Mouse (Mus musculus) kidney, postnatal 36 days (tissue): ENCODE measurements around the gene Cox19.

ENCODE experiments used
- DNase-seq, 2 experiments: peaks; one replicate each; pipeline ENCODE4 v3.0.0; 2021 to 2022; ENCODE audit warnings: mixed read lengths in 2 of 2

Cox19 gene

DNA sequence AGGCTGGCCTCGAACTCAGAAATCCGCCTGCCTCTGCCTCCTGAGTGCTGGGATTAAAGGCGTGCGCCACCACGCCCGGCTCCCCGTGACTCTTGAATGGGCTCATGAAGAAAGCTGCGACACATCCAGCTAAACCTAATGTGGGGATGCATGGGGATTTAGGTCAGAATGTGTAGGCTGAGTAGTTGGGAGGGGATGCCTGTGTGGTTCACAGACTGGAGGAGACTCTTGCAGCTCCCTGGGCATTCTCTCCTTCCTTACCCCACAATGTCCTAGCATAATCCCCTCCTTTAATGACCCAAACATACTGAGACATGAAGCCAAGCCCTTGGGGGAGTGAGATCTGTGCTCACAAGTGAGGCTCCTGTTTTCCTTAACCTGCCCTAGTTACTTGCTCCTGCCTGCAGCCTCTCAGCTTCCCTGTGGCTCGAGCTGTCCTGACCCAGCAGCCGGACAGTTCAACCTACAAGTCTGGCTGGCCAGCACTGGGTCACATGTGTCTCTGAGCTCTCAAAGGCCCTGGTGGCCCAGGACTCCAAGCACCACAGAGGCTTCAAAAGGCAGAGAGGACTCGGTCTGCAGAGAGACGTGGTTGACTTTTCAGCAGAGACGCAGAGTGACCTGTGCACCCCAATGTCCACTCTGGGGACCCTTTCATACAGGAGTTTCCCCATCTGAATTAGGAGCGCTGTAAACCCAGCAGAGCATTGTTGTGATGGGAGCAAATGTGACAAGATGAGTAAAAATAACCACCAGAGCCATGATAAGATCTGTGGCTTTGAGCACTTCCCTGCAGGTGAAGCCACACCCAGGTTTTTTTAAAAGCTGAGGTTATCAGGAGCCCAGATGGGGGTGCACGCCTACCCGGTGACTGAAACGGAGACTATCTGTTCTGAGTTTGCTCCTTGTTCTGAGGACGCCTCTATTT lies 30.6 kb upstream of the Cox19 start:
- DNase-seq: peak; percentile 65 to 68

DNA sequence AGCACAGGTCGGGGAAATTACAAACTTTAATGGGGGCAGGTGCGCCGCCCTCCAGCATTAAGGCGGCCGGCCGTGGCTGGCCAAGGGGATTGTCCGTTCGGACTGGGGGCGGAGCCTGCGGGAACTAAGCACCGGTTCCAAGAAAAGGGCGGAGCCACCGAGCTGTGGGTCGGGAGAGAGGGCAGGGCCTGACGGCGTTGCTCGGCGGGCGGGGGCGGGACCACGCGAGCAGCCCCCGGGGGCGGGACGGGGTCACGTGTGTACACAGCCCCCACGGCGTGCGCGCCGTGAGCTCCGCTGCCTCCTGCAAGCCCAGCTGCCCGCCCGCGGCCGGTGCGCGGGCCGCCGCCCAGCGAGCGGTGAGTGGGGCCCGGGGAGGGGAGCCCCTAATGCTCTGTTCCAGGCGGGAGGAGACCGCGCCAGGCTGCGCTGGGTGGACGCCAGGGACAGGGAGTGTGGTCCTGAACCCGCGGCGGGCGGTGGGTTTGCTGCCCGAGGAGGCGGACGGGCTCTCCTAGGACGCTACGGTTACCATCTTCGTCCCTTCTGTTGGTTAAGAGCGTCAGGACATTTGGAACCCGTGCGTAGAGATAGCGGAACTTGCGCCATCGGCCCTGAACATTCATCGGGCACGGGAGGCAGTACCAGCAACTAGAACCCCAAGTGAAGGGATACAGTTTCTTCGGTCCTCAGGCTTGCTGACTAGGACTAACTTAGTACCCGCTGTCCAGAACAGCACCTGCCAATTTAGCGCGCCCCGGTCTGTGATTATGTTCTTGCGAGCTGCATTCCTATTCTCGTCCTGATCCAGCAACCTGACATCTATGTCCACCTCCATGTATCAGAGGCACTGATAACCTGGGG lies 29.4 kb upstream of the Cox19 start:
- DNase-seq: peak; percentile 99 to 100

DNA sequence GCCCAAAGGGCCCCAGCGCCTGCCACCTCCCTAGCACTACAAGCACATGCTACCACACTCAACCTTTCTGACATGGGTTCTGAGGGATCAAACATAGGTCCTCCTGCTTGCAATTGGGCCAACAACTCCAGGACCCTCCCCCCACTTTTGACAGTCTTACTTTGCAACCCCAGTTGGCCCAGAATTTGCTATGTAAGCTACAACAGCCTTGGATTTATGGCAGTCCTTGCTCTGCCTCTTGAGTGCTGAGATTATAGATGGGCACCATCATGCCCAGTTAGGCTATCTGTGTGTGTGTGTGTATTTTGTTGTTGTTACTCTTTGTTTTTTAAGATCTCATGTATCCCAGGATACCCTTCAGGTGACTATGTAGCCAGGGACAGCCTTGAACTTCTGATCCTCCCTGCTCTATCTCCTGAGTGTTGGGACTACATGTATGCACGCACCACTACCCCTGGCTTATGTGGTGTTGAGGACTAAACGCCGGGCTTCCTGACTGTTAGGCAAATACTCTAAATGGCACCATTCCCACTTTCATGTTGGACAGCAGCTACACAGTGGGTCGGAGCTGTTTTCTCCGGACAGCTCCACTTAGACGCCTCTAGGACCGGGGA lies 28.7 kb upstream of the Cox19 start:
- no peak for DNase-seq

DNA sequence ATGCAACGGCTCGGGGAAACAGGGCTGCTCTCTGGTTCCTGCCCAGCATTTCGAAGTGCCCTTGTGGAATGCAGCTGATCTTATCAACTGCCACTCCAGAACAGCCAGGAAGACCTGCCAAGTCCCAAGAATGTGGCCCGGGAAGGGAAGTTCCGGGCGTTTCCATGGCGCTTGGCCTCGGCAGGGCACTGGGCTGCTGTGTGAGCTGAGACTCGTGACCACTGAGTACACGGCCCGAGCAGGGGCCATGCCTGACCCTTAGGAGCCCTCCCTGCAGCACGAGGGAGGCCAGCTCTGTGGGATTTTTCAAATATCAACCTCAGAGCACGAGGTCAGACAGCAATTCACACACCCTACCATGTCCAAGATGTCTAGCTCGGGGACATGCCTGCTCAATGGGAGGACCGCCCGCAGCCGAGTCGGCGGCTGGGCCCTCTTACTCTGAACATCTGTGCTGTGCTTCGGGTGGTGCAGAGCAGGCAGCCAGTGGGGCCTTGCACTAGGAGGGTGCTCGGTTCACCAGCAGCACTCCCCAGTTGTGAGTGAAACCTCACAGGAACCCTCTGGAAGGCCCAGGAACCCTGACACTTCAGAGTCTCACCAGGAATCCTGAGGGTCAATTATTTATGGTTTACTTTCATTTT lies 27.9 kb upstream of the Cox19 start:
- DNase-seq: peak; percentile 93 to 97

DNA sequence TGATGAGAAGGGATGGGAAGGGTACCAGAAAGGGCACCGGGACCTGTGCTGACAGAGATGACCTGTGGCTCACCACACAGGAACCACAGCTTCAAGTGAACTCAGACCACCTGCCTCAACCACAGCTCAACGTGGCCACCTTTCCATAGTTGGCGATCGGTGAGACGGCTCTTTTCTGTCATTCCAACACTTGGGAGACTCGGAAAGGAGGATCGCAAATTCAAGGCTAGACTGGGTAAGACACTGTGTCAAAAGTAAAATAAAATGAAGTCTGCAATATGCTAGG lies 27.0 kb upstream of the Cox19 start:
- DNase-seq: no peak

DNA sequence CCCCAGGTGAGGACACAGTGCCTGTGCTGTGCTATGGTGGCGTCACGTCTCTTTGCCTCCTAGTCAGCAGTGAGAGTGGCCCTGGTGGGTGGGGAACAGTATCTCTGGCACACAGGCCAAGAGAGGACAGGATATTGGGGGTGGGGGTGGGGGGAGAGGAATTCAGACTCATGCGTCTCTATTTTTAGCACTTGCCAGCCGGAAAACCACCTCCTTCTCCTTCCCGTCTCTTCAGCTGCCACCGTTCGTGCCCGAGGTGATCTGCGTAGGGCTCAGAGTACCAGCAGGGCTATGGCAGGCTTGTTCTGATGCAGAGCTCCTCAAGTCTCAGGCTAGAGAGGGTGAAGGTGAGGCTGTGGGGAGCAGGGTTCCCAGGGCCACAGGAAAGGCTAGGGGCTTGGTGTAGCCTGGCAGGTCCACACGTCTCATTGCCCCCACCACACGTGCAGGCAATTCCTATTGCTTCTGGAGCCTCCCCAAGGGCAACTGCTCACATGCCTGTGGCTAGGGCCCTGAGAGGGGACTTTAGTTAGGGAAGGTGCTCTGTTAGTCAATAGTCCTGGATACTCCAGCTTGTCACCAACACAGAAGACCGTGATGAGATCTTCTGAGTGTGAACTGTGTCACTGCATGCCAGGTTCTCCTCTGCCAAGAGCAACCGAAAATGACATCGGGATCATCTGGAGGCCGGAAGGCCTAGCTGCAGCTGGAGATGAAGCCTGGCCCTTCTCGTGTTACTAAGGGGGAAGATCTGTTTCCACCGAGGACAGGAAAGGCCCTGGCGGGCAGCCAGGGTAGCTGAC lies 26.5 kb upstream of the Cox19 start, which contains the start of gene Gpr146:
Gpr146 (plus strand) TSS at position 230 of the 803 bp plus-strand sequence.
- DNase-seq: peak; percentile 86 to 87

DNA sequence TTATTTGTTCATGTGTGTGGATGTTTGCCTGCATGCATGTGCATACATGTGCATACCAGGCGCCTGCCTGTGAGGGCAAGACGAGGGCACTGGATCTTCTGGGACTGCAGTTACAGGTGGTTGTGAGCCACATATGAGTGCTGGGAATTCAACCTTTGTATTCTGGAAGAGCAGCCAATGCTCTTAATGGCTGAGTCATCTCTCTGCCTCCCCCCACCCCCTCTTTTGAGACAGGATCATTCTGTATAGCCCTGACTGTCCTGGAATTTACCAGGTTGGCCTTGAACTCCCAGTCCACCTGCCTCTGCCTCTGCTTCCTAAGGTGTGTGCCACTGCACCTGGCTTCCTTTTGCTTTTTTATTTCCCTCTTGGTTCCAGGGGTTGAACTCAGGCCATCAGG lies 23.6 kb upstream of the Cox19 start:
- no peak for DNase-seq

DNA sequence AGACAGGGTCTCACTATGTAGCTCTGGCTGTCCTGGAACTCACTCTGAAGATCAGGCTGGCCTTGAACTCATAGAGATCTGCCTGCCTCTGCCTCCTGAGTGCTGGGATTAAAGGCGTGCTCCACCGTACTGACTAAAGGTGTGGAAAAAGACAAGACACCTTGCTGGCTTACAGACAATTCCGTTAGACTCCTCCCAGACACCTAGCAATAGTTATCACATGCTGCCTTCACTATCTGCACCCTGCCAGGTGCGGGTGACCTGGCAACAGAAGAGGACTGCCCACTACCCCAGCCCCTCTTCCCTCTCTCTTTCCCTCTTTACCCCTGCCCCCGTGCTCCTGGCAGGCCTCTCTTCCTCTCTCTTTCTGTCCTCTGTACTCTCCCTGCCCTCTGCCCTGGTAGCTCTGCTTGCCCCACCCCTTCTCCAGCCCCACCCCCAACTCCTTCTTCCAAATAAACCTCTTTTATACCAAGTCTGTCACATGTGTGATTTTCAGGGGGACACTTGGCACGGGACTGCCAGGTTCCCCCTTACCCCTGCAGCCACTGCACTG lies 22.7 kb upstream of the Cox19 start:
- DNase-seq: peak; percentile 67 to 68

DNA sequence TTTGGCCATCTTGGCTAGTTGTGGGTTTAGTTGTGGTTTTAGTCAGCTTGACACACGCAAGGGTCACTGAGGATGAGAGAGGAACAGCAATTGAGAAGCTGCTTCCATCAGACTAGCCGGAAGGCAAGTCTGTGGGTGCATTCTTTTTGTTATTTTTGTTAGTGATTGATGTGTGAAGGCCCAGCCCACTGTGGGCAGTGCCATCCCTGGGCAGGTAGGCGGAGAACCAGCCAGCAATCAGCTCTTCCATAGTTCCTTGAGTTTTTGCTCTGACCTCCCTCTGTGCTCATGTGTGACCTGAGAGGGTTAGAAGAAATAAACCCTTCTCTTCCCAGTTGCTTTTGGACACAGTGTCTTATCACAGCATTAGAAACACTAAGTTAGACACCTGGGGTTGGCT lies 21.9 kb upstream of the Cox19 start:
- peak in 1 of 2 experiments; percentile 55 for DNase-seq

DNA sequence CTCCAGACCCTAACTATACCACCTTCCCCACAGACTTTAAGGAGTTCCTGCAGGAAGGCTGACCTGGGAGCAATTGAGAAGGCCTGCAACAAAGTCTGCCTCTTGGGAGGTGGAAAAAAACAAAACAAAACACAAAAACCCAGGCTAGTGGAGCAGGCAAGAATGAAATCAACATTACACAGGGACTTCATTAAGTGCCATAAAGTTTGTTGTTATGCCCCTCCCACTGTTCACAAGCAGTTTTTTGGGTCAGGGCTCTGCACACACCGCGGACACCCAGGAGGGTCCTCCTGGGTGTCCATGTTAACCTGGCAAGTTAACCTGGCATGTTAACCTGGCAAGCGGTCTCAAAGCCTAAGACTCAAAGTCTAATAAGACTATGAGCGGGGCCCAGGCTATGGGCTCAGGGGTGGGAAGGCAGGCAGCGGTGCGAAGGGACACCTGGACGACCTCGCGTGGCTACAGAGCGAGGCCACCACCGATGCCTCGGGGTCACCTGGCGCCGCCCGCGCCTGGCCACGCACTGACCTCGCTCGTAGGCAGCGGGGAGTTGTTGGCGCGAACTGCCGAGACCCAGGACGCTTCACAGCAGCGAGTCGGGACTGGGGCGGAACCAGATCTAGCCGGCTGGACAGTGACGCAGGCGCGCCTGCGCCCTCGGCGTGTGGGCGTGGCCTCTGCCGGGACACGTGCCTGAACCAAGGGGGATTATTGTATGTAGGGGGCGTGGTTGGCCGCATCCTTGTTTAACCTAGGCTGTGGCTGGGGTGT lies 20.6 kb upstream of the Cox19 start:
- DNase-seq: peak; percentile 95 to 97

DNA sequence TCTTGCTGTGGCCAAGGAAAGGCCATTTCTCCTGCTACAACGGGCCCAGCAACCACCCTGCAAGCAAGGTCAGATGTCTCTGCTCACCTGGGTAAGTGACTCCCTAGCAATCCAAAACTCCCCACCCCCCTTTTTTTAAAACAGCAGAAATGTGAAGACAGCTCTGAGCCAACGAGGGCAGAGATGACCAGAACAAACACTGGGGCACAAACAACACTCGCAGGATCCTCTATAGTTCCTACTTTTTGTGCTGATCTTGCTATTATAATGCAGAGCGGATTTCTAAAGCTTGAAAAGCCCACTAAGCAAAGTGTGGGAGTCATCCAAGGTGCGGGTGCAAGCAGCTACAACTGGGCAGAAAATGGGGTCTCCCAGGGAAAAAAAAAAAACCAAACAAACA lies 19.9 kb upstream of the Cox19 start:
- no peak for DNase-seq

DNA sequence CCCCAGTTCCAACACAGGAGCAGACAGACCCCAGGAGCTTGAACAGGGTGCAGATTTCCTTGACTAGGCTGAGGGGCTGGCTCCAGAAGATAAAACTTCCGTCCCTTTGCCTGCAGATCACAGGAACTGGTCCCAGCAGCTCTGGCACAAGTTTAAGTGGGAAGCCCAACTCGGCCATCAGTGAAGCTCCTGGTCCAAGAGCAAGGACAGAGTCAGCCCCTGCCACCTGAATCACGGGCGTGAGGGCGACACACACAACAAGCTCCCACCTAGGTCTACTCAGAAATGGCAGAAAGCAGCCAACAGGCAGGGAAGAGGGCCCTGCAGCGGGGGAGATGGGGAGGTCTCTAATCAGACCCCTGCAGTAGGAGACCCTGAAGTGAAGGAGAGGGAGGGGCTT lies 19.1 kb upstream of the Cox19 start:
- DNase-seq: no peak

DNA sequence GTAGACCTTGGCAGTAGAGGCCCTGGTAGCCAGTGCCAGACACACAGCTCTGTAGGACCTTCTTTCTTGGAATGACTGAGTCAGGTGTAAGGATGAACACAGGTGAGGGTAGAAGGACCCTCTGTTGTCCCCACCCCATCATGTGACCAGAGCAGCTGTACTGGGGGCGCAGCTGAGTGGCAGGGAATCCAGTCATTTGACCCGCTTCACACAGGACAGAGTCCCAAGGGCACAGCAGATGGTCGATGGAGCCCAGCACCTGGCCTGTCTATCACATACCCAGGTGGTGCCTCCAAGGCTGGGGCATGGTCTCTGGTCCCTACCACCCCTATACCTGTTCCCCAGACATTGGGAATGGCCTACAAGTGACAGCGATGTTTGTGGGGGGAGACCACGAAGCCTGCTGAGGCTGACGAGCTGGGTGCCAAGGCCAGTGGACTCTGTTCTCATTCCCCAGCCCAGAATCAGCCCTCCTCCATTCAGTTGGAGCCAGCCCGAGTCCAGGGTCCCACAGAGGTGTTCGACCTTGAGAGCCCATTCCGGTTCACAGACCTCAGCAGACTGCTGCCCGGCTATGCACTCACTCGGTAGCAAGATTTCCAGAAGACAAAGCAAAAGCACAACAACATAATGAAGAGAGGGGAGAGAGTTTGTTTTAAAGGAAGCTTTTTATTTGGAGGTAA lies 17.6 kb upstream of the Cox19 start:
- DNase-seq: peak; percentile 83 to 89

DNA sequence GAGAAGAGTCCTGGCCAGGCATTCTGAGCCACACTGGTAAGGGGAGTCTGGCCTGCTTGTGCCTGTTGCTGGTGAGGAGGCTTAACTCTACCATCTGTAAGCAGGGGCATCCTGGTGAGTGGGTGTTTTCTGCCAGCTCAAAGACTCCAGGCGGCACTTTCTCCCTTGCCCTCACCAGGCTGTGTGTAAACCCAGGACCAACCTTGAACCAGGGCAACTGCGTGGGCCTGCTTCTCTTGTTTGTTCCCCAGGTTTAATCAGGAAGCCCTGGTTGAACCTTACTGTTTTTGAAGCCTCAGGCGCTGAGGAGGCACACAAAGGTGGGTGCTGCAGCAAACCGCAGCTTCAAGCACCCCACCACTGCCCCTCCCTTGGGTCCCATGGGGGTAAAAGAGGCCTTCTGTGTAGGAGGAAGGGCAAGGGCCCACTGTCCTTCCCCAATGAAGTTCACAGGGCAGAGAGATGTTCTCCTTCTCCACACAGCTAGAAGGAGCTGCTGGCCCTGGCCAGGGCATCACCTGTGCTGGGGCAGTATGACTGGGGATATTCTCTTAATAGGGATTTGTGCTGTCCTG lies 16.8 kb upstream of the Cox19 start:
- no peak for DNase-seq

DNA sequence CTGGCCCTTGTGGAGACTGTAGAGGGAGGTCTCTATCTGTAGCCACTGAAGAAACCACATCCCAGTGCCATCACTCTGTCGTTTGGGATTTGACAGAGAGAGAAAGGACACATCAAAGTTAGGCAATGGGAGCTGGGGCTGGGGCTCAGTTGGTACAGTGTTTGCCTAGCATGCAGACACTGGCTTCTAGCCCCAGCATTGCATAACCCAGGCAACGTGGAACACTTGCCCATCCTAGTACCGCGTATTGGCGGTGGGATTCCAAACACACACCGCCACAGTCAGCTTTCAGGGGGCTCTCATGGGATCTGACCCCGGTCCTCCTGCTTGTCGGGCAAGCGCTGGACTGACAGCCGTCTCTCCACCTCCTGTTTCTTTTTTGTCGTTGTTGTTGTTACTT lies 15.3 kb upstream of the Cox19 start:
- no peak for DNase-seq

DNA sequence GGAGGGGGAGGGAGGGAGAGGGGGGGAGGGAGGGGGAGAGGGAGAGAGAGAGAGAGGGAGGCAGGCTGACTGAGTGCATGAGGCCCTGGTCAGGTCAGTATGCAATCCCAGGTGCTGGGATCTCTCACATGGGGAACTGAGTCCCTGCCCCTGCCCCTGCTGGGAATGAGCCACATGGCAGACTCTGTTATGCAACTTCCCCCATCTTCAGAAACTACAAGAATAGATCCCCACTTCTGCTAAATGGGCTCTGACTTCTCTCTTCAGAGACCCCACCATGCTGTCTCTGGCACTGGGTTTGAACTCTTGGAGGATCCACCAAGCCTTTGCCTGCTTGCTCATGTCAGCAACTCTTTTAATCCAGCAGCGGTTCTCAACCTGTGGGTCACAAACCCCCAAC lies 14.6 kb upstream of the Cox19 start:
- DNase-seq: peak in 1 of 2 experiments; percentile 27

DNA sequence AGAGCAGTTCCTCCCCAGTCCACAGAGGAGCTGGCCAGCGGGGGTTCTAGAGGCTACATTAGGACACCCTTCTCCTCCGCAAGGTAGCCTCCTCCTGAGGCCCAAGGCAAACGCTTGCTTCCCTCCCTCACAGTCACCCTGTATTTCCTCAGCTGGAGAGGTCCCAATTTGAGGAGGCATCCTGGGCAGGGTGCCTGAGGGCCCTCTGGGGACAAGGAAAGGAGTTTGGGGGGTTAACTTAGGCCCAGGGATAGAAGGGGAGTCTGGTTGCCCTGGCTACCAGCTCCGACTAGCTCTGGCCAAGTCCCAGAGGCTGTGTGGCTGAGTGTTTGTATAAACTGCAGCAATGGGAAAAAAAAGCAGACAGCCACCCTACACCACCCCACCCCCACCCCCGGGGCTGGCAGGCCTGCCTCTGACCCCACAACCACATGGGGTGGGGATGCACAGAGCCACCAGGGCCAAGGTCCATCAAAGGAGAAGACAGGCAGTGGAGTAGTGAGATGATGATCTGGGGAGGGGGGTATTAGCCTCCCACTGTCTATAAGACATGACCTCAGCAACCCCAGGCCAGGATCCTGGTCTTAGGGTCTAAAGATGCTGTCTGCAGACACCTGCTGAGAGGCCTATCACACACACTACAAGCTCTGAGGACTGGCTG lies 13.8 kb upstream of the Cox19 start:
- DNase-seq: peak in 1 of 2 experiments; percentile 66

DNA sequence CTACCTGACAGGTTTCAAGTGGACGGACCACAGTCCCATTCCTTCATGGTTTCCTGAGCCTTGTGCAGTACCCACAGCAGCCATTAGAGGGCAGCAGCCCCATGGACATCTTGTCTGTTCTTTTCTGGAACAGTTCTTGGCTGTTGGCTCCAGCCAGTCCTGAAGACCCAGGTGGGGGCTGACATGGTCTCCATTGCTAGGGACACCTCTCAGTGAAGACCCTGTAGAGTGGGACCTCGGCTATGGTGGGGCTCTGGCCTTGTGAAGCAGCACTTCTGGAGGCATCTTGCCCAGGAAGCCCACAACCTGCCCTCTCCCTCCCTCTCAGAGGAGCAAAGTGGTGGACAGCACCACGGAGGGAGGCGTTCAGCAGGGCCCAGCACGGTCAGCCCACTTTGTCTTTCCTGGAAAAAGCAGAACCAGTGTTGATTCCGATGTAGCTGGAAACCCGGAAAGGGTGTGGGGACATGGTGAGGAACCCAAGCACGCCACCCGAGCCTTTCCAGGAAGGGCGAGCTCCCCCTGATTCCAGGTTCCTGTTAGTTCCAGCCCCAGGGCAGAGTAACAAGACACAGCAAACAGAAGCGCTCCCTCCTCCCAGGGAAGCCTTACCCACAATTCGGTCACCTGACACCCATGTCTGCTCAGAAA lies 13.2 kb upstream of the Cox19 start:
- peak; percentile 91 to 97 for DNase-seq

DNA sequence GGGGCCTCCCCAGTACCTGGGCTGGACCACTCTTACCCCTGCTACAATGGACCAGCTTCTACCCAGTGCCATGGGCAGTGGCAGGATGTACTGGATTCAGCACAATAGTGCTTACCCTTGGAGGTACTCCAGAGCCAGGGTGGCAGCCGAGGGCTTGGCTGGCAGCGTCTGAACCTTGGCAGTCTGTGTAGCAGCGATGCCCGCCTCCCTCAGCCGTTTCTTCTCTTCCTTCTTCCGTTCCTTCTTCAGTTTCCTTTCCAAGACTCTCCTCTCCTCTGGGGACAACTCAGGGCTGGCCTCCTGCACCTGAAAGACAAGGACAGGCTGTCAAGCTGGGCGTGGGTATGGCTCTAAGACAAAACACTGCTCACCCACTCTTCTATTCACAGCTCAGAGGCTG lies 12.6 kb upstream of the Cox19 start:
- peak in 1 of 2 experiments; percentile 14 for DNase-seq
